Mouse (Mus musculus): ENCODE data around the gene Ehbp1l1. TPM values are rescaled to one million over a fixed set of nuclear protein-coding genes. Genes with fewer than 3 reads are reported as not detected.

Gene Ehbp1l1
- total RNA-seq, 1 experiment from 2014 or later, result 91.8 TPM

DNA sequence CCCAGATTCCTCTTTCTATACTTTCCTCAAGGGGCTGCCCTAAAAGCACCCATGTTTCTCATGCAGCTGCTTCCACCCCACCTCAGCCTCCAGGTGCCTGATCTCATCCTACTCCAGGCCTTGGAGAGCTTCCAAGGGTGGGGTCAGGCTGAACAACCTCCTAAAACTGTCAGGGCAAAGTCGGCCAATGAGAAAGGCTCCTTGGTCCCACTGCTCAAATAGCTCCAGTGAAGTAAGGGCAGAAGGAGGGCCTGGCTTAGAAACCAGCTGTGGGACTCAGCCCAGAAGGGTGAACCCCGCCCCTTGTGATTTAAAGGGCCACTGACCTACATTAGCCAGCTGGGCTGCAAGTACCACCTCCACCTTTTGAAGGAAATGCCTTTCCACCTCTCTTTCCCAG, 12.4 kb downstream of the Ehbp1l1 start:
- ATAC-seq (ENCODE audit: extremely low read depth, insufficient number of reproducible peaks, low FRiP score, poor library complexity, severe bottlenecking), result no peak

DNA sequence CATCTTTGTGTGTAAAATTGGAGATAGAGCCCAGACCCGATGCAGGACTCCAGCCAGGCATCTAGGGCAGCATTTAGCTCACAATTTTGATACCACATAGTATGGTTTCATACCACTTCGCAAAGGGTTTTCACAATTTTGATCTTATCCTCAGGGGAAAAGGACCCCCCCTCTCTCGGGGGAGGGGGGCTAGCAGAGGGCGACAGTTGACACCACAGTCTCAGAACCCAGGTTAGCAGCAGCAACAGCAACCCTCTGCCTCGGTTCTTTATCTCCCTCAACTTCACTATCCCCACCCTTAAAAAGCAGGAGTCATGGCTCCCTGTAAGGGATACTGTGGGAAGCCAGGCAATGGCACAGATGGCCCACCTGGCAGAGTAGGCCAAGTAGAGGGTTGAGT, 12.9 kb downstream of the Ehbp1l1 start:
- ATAC-seq (ENCODE audit: extremely low read depth, insufficient number of reproducible peaks, low FRiP score, poor library complexity, severe bottlenecking), result no peak

DNA sequence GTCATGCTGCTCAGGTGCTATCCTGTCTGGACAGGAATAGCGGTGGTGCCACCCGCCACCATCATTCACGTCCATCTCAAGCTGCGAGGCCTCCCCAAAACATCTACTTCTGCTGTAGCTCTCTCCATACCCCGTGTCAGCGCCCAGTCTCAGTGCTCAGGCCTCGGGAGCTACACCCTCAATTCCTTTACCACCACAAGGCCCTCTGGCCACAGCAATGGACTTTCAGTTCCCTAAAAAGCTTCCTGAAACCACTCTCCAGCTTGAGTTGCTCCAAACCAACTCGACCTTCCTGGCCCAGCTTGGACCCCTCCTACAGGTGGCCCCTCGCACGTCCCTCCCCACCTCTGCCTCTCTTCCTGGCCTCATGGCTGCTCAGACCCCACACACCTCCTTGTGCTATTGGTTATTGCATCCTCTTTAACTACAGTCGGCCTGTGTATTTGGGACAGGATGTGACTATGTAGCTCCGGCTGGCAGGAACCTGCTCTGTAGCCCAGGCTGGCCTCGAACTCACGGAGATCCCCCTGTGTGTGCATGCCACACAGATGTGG, 14.1 kb downstream of the Ehbp1l1 start:
- peak; percentile 24 for ATAC-seq (ENCODE audit: extremely low read depth, insufficient number of reproducible peaks, low FRiP score, poor library complexity, severe bottlenecking)

DNA sequence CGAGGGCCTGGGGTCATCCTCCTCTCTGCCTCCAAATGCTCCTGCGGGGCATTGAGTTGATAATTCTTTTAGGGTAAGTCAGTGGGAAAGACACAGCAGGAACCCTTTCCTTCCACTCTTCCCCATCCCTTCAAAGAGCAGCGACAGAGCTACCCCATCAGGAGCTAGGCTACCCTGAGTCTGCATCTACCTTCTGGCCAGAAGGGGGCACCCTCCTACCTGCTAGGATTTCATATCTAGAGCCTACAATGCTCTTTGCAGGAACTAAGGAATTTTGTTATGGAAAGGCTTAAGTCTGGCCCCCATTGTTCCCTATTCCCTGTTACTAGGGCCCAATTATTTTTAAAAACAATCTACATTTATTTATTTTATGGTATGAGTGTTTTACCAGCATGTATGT, 14.9 kb downstream of the Ehbp1l1 start:
- ATAC-seq (ENCODE audit: extremely low read depth, insufficient number of reproducible peaks, low FRiP score, poor library complexity, severe bottlenecking), result no peak

DNA sequence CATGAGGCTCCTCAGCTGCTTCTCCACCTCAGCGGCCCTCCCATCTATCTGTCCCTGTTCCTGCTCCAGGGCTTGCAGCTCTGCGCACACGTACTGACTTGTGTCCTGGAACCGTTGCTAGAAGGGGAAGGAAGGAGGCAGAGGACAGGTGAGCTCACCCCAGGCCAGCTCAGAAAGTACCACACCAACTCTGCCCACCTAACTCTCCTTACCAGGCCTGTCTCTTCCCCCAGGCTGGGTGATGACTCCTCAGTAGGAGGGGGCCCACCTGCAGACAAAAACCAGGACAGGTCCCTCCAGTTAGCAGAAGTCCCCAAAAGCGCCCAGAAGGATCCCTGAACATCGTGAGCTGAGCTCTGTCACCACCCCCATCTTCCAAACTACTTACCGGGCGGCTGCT, 15.5 kb downstream of the Ehbp1l1 start:
- no peak for ATAC-seq (ENCODE audit: extremely low read depth, insufficient number of reproducible peaks, low FRiP score, poor library complexity, severe bottlenecking)

DNA sequence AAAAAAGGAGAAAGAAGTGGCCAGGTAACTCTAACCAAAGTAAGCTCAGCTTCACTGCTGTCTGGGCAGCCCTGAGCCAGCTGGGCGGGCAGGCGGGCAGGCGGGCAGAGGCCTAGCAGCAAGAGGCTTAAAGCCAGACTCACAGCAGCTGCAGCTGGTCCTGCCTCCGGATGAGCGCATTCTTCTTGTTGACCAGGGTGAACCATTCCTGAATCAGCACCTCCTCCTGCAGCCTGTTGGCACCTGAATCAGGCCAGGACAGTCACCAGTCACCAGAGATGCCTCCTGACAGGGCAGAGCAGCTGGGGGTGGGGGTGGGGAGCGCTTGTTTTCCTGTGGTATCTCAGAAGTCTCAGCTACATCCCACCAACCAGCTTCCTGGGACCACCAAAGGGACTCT, 16.0 kb downstream of the Ehbp1l1 start:
- ATAC-seq (ENCODE audit: extremely low read depth, insufficient number of reproducible peaks, low FRiP score, poor library complexity, severe bottlenecking), result no peak

DNA sequence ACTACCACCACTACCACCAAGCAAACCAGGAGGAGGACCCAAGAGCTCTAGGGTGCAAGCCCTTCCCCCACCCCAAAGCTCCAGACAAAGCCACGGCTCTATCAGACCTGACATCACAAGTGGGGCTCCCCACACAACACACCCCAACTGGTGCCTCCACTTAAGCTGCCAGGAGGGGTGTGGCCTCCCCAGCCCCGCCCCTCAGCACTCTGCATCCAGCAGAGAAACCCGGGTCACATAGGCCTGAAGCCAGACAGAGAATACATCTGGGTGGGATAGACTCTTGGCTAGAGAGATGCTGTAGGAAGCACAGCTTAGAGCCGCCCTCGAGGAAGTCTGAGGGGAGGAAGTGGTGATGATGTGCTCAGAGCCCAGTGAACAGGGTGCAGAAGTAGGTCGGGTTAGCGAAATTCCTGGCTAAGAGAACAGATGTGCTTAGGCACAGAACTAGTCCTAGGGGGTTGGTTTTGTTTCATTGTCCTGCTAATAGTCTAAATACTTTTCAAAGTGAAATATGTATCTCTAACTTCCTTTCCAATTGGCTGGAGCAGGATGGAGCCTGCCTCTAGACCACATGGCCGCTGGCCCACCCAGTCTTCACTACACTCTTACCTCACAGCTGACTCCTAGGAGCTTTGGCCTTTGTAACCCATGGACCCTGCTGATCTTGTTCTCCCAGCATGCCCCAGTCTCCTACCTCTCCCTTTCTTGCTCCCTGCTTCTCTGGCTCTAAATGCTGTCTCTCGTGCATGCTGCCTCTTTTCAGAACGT, 21.1 kb downstream of the Ehbp1l1 start:
- ATAC-seq (ENCODE audit: extremely low read depth, insufficient number of reproducible peaks, low FRiP score, poor library complexity, severe bottlenecking), result no peak

DNA sequence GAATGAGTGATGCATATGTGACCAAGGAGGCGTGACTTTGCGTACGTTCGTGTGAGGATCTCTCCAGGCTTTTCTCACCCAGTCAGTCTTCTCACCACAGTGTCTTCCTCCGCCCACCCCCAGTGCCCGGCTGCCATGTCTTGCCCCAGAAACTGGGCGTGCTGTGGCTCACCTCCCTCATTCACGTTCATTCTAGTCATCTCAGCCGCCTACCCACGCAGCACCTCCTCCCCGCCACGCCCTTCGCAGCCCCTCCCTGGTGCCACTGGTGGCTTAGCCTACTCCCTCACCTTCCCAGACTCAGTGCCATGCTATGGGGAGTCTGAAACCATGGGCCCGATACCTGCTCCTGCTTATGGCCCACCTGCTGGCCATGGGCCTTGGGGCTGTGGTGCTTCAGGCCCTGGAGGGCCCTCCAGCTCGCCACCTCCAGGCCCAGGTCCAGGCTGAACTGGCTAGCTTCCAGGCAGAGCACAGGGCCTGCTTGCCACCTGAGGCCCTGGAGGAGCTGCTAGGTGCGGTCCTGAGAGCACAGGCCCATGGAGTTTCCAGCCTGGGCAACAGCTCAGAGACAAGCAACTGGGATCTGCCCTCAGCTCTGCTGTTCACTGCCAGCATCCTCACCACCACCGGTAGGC, 21.8 kb downstream of the Ehbp1l1 start, which contains the start of gene Kcnk7:
Kcnk7 (plus strand) TSS at position 205 of the 638 bp plus-strand sequence.
- no peak for ATAC-seq (ENCODE audit: extremely low read depth, insufficient number of reproducible peaks, low FRiP score, poor library complexity, severe bottlenecking)

DNA sequence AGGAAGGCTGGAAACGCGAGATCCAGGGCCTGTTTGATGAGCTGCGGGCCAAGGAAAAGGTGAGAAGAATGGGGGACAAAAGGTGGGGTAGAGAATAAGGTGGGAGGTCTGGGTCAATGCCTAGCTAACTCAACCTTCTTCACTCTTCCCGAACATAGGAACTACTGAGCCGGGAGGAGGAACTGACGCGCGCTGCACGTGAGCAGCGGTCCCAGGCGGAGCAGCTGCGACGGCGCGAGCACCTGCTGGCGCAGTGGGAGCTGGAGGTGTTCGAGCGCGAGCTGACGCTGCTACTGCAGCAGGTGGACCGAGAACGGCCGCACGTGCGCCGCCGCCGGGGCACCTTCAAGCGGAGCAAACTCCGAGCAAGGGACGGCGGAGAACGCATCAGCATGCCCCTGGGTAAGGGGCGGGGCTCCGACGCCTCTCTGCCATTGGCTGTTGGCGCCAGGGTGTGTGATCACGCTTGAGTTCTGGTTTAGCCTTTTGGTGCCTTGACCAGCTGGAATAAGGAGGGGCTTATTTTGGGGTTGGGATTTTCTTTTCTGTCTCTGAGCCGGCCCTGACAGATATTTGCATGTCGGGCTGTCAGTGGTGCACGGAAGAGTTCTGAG, 30.2 kb downstream of the Ehbp1l1 start:
- no peak for ATAC-seq (ENCODE audit: extremely low read depth, insufficient number of reproducible peaks, low FRiP score, poor library complexity, severe bottlenecking)

DNA sequence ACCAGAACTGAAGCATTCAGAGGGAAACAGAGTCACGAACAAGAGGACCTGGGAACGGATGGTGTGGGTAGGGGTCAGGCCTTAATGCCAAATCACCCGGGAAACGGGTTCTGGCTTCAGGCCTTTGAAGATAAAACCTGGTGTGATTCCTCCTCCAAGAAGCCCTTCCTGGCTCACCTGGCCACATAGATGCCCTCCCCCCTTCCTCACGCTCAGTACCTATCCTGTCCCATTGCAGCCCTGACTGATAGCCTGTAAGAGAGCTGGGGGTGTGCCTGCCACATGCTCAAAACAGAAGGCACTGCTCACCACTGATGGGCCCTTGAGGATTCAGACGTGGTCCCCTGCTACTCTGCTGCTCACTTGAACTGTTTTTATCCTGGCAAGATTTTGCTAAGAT, 32.3 kb downstream of the Ehbp1l1 start:
- no peak for ATAC-seq (ENCODE audit: extremely low read depth, insufficient number of reproducible peaks, low FRiP score, poor library complexity, severe bottlenecking)

DNA sequence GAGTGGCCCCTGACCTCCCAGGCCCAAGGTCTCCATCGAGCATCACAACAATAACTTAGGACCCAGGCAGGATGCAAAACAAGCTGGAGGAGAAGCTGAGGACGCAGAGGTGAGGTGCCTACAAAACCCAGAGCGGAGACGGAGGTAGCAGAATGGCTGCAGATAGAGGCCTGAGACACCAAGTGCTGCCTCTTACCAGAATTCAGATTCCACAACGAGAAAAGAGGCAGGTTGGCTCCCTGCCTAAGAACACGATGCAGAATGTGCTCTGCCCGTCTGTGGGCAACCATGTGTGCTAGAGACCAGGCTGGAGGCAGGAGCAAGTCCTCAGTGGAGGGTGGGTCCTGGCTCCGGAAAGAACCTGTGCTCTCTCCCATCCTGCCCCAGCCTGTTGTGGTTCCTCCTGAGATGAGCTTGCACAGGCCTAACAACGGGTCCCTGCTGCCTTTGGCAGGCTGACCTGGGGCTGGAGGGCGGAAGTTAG, 33.2 kb downstream of the Ehbp1l1 start:
- ATAC-seq (ENCODE audit: extremely low read depth, insufficient number of reproducible peaks, low FRiP score, poor library complexity, severe bottlenecking), result no peak

DNA sequence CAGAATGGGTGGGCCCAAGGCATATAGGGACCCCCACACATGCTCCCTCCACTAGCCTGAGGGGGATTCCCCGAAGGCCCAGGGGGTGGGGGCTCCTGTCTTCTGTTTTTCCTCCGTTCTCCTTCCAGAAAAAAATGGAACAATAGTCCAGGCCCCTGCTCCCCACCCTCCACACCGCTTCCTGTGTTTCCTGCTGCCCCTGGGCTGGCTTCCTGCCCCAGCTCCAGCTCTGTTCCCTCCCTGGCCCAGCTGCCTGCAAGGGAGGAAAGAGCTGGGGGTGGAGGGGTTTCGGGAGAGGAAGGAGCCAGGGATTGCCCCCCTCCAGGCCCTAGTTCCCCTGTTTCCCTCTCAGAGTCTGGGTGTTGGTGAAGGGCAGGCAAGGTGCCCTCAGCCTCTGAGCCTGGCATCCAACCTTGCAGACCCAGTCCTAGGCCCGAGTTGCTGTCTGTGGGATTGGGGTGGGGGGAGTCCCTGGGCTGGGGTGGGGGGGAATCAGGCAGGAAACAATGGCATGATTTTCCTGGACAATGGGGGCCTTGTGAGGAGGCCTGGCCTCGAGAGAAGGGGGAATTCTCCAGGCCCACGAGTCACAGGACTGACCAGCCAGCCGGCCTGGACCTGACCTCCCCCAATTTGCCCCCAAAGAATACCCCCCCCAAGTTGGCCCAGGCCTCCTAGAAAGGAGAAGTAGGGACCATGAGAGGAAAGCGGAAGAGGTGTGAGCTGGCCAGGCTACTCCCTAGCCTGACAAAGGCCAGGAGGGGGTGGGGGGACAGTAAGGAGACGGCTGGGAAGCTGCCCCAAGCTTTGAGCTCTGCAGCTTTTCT, 33.8 kb downstream of the Ehbp1l1 start:
- no peak for ATAC-seq (ENCODE audit: extremely low read depth, insufficient number of reproducible peaks, low FRiP score, poor library complexity, severe bottlenecking)

DNA sequence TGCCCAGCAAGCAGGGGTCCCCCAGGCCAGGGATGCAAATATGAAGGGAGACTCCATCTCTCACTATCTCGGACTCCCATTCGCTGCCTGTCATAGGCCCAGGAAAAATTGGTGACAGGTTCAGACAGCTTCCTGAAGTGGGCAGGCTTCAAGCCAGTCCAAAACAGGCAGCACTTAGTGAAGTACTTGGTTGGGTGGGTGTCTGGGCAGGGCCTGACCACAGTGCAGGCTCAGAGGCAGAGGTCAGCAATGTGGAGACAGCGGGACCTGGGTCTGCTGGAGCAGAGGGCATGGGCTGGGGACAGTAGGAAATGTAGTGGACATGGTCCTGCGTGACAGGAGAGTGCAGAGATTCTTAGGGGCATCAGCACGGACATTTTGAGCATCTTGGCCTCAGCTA, 34.5 kb downstream of the Ehbp1l1 start:
- no peak for ATAC-seq (ENCODE audit: extremely low read depth, insufficient number of reproducible peaks, low FRiP score, poor library complexity, severe bottlenecking)

DNA sequence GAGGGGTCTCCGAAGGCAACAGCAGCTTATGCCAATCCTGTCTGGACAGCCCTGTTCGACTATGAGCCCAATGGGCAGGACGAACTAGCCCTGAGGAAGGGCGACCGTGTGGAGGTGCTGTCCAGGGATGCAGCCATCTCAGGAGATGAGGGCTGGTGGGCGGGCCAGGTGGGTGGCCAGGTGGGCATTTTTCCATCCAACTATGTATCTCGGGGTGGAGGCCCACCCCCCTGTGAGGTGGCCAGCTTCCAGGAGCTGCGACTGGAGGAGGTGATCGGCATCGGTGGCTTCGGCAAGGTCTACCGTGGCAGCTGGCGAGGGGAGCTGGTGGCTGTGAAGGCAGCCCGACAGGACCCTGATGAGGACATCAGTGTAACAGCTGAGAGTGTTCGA, 35.8 kb downstream of the Ehbp1l1 start:
- ATAC-seq (ENCODE audit: extremely low read depth, insufficient number of reproducible peaks, low FRiP score, poor library complexity, severe bottlenecking), result no peak

DNA sequence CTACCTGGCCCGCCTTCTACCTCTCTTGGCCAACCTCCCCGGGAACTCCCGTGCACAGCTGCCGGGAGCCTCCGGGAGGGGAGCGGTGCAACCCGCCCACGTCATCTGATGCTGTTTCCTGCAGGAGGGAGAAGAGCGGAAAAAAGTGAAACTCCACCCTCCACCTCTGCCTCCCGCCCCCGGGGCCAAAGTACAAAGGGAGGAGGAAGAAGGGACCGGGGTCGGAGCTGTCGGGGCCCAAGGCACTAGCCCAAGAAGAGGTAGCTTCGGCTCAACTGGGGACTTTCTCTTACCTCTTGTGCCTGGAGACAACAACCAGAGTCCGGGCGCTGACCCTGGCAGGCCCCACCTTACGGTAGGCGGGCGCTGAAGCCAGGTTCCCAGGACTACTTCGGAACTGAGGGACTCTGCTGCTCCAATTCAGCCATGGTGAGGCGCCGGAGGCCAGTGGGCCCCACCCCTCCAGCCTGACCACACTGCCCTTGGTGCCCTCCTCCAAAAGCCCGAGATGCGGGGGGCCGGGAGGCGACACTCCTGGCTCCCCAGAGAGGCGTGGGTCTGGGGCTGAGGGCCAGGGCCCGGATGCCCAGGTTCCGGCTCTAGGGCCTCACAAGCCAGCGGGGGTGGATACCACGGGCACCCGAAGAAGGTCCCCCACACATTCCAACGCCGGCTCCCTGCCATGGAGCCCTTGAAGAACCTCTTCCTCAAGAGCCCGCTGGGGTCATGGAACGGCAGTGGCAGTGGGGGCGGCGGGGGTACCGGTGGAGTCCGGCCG, 36.4 kb downstream of the Ehbp1l1 start:
- peak; percentile 51 for ATAC-seq (ENCODE audit: extremely low read depth, insufficient number of reproducible peaks, low FRiP score, poor library complexity, severe bottlenecking)

DNA sequence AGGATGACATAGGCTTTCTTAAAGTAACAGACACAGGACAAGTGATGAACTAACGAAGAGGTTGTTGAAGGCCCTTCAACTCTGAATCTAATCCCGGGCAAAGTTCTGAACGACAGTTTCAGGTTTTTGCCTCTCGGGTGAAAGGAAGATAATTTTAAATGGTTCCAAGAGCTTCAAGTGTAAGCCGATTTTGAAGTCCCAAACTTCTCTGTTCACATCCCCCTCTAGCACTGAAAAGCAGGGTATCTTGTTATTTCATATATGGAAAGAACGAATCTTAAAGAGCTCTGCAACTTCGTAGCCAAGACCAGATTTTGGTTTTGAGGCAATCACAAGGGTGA, 37.1 kb downstream of the Ehbp1l1 start:
- no peak for ATAC-seq (ENCODE audit: extremely low read depth, insufficient number of reproducible peaks, low FRiP score, poor library complexity, severe bottlenecking)

DNA sequence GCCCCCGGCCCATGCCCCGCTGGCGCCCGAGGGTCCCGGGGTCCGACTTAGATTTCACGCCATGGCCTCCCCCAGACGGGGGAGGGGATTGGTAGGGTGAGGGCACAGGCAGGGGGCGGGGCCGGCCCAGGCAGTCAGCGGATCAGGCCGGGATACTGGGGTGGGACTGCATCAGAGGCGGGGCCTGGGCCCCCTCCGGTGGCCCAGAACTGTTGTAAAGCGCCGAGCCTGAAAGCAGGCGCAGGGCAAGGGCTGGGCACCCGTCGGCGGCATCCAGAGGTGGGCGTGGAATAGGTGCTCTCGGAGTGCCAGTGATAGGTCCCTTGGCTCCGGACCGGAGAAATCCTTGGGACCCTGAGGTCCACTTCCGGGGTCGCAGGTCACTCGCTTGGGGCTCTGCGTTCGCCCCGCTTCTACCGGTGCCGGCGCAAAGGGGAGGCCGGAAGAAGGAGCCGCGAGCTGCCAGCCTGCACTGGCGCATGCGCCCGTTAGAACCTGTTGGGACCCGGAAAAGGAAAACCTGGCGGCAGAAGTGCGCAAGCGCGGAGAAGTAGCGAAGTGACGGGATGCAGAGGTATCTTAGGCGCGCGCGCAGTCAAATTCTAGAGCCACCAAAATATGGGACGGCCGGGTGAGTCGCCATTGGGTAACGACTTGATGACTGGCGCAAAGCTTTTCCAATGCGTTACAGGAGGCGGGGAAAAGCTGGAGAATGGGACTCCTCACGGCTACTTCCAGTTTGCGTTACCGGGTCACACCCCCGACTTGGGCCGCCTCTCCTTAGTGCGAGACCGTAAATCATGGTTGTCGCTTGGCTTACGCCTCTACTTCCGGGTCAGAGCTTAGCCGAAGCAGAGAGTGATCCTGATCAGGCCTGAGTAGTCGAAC, 37.7 kb downstream of the Ehbp1l1 start, which contains the start of the genes Map3k11 and Pcnx3:
Map3k11 (plus strand) TSS at position 543 of the 888 bp plus-strand sequence.
Pcnx3 (minus strand) TSS at position 709 of the 888 bp plus-strand sequence.
- peak; percentile 71 for ATAC-seq (ENCODE audit: extremely low read depth, insufficient number of reproducible peaks, low FRiP score, poor library complexity, severe bottlenecking)

All from neutrophil, adult 5-6 weeks (primary cell).